Mouse (Mus musculus) urinary bladder, adult 18-20 months (tissue): ENCODE data around the gene Lbx1.

Experiments
- DNase-seq, 2 experiments: peaks; one replicate each; pipeline ENCODE4 v3.0.0; 2022; ENCODE audit warnings: low spot score in 2 of 2, mixed read lengths in 2 of 2

The Lbx1 gene

DNA sequence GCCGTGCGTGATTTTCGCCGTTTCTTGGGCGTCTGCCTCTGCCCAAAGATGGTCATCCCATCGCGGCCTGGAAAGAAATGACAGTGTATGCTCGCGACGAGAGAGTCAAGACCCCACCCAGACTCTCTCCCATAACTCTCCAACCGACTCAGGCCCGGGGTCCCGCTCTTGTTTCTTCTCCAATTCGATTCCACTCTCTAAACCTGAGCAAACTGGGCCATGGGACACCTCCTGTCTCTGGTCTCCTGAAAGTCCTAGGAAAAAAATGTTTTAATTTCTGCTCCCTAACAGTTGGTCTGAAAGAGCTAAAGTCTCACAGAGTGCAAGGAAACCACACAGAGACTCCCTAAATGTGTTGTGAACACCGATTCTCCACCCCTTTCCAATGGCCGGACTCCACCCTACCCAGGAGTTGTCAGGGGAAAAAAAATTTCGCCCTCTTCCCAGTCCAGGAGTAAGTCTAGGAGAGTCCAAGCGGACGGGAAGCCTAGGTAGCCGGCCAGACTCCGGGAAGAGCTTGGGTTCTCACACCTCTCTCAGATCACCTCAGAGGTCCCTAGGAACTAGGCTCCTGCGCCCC is 1.3 kb downstream of the Lbx1 start:
- no peak for DNase-seq

DNA sequence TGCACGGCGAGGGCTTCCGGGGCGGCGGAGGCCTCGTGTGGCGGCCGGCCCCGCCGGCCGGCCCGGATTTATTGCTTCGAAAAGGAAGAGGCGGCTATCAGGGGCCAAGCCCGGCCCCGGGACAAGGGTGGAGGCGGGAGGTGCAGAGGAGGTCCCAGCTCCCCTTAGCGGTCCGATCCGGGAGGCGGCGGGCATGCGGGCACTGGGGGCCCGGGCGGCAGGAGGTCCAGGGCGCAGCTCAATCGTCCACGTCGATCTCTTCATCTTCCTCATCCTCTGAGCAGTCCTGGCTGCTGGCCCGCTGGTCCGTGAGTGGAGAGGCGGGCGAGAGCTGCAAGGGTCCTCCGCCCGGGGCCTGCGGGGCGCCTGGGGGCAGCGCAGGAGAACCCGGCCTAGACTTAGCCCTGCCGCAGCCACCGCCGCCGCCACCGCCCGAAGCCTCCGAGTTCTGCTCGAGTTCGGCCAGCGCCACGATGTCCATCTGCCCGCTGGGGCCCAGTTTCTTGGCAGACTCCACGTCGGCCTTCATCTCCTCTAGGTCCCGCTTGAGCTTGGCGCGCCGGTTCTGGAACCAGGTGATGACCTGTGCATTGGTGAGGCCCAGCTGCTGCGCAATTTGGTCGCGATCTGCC is 2.0 kb downstream of the Lbx1 start:
- no peak for DNase-seq

DNA sequence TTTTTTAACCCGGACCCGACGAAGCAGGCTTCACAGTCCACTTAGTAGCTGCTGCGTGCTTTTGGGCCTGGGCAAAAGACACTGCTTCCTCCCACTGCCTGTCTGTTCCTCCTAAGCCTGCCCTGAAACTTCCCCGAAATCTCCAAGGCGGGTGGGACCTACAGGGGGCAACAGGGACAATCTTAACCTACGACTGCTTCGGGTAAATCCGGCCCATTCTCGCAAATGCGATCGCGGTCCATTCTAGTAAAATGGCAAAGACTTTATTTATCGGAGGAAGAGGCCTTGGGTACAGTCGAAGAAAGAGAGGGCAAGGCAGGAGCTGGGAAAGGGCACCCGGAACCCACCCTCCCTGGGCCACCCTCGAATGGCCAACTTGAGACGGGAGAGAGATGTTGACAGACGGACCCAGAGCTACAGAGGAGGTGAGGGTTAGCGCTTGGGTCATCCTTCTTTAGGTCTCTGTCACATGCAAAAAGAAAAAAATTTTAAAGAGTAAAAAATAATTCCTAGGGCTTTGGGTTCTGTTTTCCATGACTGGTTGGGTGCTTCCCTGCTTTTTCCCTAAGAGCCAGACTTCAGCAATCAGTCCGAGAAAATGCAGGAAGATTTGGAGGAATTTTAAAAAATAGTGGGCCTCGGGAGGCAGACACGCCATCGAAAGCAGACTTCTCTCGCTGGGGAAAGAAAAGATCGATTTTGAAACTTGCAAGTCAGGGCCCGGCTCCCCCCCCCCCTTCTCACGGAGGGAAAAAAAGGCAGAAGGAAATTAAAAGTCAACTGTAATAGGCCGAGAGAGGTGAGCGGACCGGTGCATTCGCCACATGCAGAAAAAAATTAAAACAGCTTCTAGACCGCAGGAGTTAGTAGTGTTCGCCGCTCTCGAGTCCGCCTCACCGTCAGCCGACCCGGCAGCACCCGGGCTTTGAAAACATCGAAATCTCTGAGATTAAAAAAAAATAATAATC is 2.9 kb downstream of the Lbx1 start:
- no peak for DNase-seq

DNA sequence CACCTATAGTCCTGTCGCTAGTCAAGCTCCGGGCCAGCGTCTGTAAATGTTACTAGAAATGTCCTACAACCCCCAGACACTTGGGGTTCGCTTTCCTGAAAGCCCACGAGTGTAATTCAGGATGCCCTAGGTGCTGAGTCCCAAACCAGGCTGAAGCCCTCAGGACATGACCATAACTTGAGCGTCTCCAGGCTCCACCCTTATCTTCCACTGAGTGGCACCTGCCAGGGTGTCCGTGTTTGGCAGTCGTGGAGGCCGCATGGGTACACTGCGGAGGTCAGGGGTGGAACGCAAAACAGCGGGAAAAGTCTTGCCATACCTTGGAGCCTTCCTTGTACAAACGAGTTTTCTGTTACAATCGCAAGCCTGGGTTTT is 3.6 kb downstream of the Lbx1 start:
- no peak for DNase-seq

DNA sequence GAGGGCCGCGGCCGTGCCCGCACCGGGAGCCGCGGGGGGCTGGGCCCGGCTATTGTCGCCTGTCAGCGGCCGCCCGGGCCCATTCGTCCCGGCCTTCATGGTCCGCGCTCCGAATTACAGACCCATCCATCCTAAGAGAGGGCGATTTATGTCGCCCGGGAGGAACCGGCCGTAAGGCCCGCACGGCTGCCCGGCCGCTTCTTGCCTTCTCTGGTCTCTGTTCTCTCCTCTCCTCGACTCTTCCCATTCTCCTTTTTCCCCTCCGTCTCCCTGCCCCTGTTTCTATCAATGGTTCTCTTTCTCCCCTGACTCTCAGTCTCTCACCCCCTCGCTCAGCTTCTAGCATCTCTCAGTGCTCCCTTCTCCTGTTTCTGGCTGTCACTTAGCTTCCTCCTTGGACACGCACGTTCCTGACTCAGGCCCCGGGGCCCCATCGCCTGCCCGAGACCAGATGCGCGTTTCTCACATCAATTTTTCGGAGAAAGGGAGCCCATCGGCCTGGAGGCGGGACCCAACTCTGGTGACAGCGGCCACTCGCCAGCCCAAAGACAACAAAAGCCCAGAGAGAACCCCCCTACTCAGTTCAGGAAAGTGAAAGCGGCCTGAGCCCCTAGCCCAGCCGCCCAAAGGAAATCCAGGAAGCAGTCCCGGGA is 4.1 kb downstream of the Lbx1 start:
- DNase-seq: no peak

DNA sequence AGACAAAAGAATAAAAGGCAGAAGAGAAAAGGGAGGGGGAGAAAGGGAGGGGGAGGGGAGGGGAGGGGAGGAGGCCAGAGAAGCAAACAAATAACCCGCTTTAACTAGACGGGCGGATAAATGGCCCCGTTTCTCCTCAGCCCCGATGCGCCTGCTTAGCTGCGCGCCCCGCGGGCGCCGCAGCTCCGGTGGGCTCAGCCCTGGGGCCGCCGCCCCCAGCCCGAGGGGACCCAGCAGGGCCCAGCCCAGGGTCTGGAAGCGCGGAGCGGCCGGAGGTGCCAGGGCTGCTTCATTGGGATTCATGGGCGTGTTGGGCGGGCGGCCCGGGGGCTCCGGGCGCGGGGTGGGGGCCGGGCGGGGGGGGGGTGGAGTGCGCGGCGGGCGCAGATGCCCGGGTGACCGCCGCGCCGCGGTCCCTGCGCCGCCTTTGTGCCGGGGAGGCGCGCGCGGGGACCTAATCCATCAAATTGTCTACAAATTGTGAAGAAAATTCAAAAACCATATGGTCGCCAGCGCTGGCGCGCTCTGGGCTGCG is 4.7 kb downstream of the Lbx1 start:
- DNase-seq: no peak

DNA sequence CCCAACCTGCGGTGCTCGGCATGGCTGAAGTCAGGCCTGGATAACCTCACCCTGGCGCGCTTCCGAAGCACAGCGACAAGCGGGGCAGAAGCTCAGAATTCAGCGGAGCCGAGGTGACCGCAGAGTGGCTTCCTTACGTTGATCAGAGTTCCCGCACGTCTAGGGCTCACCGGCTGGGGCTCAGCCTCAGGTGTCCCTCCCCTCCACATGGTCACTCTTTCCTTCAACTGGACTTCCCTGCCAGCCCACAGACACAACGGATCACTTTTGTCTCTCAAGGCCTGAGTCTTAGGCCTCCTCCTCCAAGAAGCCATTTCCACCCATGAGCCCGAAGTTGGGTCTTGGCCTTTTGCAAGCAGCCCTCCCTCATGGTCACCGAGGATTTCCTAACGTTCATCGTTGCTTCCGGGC is 5.4 kb downstream of the Lbx1 start:
- DNase-seq: no peak

DNA sequence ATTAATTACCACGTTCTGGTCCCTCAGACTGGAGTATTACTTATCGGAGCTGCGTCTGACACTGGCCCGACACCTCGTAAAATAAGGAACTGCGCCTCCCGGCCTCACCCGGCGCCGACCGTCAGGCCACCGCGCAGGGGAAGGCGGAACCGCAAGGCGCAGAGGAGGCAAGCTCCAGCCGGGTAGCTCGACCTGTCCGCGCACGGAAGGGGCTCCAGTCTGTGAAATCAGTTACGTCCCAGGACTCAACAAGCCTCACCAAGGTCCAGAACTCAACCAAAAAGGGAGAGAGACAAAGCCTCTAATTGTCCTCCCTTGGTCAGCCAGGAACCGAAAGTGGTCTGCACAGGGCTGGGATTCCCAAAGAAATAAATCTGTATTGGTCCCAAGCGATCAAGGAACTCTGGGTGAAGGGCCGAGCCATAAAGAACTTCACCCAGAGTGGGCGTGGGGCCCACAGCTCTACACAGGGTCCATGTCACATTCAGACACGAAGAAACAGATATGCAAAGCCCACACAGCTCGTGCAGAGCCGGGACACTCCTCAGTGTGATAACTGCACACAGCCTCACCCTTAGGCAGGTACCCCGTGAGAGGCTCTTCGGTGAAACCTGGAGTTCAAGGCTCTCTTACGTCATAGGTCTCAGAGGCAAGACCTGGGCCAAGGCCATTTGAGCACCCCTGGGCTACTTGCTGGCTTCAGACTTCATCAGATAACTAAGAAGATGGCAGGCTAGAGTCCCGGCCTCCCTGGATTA is 6.1 kb downstream of the Lbx1 start:
- DNase-seq: no peak

DNA sequence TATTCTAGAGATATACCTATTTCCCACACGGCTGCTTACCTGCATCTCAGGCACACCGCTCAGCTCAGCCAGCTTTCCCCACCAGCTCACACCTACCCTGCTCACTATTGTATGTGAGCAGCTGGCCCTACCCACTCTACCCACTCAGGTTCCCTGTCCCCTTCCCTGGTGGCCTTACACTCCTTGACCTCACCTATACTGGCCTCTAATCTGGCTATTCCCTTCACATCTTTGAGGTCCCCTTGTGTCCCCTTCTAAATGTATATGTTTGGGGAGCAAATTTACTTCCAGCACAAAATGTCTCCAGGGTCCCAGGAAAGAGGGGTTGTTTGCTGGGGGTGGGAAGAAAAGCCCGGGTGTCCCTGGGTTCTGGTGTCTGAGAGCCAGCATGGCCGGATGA is 6.8 kb downstream of the Lbx1 start:
- no peak for DNase-seq

DNA sequence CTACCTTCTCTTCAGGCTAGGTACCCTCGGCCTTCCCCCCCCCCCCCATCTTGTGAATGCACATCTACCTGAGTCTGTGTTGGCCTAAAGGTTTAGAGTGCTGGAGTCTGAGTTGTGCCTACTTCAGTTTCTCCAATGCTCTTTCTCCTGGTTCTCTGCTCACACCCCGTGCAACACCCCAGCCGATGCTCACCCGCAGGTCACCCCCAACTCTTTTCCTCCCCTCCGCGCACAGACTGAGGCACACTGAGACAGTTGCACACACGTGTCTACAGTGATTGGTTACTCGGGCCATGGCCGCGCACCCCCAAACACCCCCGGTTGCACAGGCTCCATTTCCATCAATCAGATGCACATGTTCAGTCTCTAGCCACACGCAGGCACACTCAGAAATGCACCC is 7.5 kb downstream of the Lbx1 start:
- DNase-seq: no peak

DNA sequence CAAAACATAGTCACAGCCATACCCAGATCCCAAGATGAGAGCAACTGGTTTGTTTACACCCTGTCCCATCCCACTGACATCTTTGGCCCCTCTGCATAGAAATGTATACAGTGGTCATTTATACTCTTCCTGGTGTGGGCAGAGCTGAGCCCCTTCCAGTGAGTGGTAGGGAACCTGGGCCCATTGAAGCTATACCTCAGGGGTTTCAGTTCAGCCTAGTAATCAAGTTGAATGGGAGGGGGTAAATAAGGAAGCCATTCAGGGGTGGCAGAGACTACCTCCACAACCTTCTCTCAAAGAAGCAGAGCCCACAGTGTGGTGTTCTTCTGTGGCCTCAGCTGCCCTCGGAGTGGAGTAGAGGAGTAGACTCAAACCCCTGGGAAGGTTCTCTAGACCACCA is 7.9 kb downstream of the Lbx1 start:
- no peak for DNase-seq

DNA sequence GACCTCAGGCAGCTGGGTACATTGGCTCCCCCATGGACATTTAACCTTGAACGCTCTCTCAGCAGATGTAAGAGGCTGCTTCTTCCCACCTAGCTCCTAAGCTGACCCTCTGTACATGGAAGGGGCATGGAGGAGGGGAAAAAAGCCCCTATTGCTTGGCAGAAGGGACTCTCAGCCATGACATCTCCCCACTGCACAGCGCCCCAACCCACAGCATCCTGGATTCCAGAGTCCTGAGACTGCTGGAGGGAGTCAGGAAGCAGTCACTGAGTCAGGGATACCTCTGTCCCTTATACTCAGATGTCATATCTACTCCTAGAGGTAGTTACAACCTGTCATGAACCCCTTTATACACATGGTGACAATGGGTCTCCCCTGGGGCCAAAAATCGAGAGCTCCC is 8.6 kb downstream of the Lbx1 start:
- DNase-seq: no peak

DNA sequence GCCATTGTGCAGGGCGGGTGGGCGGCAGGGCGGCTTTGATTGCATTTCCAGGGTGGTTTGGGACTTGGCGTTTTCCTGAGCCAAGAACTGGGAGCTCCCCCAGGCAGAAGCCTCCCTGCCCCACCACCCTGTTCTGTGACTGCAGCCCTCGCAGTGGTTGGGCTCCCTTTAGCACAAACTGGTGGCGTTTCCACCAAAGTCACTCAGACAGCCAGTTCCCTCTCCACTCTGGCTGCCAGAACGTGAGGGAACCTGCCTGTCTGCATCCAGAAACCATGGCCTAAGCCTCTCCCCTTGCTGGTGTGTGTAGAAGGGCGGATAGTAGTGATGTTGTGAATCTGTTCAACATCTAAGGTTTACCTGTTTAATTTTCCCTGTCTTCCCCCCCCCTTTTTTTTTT is 9.4 kb downstream of the Lbx1 start:
- no peak for DNase-seq

DNA sequence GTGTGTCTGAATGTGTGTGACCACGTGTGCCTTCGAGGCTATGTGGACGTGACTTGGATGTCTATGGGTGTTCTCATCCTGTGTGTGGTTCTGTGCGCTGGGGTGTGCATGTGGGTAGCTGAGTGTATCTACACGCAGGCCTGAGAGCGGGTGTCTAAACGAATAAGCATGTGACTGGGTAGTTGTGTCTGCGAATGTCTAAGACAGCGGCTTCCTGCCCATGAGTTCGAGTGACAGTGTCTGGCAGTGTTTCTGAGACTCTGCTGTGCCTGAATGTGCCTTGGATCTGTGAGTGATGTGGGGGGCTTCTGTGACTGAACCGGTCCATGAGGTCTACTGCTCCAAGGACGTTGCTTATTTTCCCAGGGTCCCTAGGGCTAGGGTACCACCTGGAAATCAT is 10.5 kb downstream of the Lbx1 start:
- no peak for DNase-seq

DNA sequence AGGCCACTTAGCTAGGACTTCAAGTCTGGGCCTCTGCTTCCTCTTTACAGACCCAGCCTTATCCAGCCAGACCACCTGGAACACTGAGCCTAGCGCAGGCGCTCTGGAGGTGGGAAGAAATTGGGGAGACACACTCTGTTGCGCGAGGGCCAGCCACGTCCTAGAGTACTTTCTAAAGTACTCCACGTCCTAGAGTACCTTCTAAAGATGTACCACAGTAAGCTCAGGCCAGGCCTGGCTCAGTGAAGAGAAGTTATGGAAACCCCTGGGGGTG is 11.4 kb downstream of the Lbx1 start:
- no peak for DNase-seq

DNA sequence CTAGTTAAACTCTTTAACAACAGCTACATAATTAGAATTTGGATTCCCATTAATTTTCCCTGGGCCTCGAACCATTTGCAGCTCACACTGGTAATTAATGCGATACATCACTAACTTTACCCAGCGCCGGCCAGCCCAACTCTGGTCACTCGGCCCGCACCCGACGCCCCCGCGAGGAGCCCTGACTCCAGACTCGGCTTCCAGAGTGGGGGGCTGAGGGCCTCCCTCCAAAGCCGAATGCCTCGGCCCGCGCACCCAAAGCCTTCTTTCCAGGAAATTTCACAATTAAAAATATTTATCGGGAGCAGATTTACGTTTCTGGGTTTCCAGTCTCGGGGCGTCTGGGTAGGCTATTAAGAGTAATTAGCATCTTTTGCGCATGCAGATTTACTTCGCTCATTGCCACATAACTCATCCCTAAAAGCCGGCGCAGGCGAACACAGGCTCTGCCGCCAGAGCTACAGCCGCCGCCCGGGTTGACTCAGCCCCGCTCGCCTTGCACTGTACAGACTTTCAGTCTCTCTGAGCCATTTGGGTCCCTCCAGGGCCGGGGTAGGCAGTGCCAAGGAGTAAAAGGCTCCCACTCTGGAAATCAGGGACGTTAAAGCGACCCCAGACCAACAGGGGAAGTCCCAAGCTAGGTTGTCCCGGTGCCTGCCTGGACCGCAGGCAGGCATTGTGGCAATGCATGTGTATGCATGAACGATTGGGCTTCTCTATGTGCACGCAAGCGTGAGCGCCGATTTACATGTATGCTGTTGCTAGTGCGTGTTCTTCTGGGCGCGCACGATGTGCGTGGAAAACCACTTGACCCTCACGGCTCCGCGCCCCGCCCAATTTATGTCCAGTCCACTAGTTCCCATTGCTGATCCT is 12.0 kb downstream of the Lbx1 start:
- no peak for DNase-seq

DNA sequence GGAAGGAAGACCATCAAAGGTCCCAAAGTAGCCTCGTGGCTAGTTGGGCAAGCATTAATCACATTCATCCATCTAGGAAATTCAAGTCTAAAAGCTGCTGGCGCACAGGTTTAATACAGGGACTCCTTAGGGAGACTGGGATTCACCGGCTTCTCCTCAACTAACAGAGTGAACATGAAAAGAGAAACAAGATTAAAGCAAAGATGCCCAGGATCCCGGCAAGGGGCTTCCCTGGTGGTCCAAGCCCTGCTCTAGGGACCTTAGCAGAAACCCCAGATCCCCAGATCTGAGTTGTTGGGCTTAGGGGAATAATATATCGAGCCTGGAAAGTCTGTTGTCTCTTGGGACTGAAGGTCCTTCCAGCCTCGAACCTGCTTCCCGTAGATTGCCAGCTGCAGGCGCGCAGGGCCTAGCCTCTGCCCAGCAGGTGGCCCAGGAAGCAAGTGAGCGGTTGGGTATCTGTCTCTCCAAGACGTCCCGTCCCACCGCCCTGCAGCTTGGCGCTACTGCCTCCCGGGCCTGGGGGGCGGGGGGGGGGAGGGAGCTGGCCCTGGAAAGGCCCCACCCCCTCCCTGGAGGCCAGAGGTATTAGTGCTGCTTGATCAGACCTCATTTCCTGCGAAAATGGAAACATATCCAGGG is 13.3 kb downstream of the Lbx1 start:
- DNase-seq: no peak

DNA sequence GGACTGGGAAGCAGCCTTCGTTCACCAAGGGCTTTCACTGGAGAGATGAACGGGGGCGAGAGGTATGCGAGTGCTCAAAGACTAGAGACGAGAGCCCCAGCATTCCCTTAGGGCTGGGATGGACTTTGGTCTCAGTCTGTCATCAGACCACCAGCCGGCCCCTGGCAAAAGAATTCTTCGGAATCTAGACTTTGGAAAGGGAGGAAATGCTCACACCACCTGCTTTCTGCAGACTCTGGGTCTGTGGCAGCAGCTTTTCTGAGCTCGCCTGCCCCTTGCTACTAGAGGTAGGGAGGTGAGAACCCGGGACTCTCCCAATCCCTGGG is 14.2 kb downstream of the Lbx1 start:
- DNase-seq: no peak

DNA sequence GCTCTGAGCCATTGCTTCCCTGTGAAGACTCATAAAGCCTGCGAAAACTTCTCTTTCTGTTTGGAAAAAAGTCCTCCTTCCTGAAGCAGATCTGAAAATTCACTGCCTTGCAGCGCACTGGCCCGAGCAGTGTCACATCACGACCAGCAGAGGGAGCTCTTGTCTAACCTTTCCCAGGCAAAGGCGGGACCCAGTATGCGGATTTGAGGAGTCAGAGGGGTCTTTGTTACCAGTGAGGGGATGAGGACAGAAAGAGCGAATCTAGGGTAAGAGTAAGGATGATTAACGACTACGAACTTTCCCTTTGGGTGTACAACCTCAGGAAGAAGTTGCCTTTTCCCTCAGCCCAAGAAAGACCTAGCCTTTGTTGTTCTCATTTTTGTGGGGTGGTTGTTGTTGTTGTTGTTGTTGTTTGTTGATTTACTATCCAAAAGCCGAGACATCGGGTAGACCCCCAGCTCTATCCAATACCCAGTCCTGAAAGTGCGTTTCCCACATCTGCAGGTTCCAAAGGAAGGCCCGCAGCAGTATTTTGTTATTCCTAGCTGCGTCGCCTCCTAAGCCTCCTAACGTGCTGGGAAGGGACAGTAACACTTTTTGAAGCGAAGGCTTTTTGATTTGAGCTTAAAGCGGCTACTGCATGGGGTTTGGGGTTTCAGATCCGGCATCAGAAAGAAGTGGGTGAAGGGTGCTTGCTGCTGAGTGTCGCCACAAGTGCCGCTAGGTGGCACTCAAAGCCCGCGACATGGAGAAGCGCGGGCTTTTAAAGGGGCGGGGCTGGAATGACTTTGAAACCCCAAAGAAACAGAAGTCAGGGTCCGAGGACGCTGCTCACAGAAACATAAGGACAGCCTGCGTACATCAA is 14.8 kb downstream of the Lbx1 start:
- no peak for DNase-seq
